ENCODE assay signal across 10 mouse cellular contexts in genomic region chr11:97967114-97967513, GRCm38 (mm10). TPM values are rescaled to one million over a fixed set of nuclear protein-coding genes. Genes with fewer than 3 reads are reported as not detected.
A peak's percentile ranks its signal among the peaks of the same experiment; 100 is the strongest.
DNase-seq lines count a peak whose midpoint lies in the region; ATAC-seq lines count a peak whose summit lies in the region.
"Had no signal": no experiment of that assay in that cellular context is flagged by ENCODE, and none has a peak within 500 bp of the region (broad histone marks: within the 10 kb centered on the region; RNA-seq: fewer than 3 reads in every experiment).

No protein-coding gene starts in this region.

- no peak for ATAC-seq in hindbrain, embryonic 13.5 days (ENCODE audit: low FRiP score)
- ATAC-seq in hindbrain, embryonic 11.5 days (ENCODE audit: low FRiP score) = no peak
- ATAC-seq: inflammation-experienced regulatory T-cells, adult 6 months had no signal

- no peak overlapping the region for H3K4me3 ChIP-seq in hindbrain, embryonic 13.5 days
- H3K4me3 ChIP-seq in hindbrain, embryonic 11.5 days (ENCODE audit: low read depth, low read length) = no peak overlapping the region
- H3K4me3 ChIP-seq: liver, embryonic 13.5 days had no signal

- DNase-seq in hindbrain, embryonic 11.5 days (ENCODE audit: low spot score) = no peak
- DNase-seq in 3134 (ENCODE audit: extremely low read depth, insufficient read length, low spot score) (peak; percentile 48), adipocyte (ENCODE audit: low spot score) (peak; percentile 41)
- DNase-seq in heart, adult 9 months (ENCODE audit: low spot score in 2 of 2) = peak; percentile 45 to 55
- no peak for DNase-seq in adrenal gland, postnatal 4 days (ENCODE audit: low spot score in 2 of 2)
- no peak for DNase-seq in thymus, postnatal 36 days
- DNase-seq: layer of hippocampus, postnatal 36 days; liver, embryonic 13.5 days had no signal

- H3K36me3 ChIP-seq in hindbrain, embryonic 13.5 days = no peaks in the 10 kb centered on the region
- H3K36me3 ChIP-seq in hindbrain, embryonic 11.5 days (ENCODE audit: control insufficient read depth, insufficient read depth, low read length) = no peaks in the 10 kb centered on the region
- H3K36me3 ChIP-seq: liver, embryonic 13.5 days had no signal

- peak overlapping the region; percentile 13; the same call in 1 of the 2 replicates for H3K9ac ChIP-seq in hindbrain, embryonic 13.5 days
- H3K9ac ChIP-seq in hindbrain, embryonic 11.5 days (ENCODE audit: low read depth, low read length) = no peak overlapping the region
- H3K9ac ChIP-seq: liver, embryonic 13.5 days had no signal

- WGBS in hindbrain, embryonic 13.5 days = 32% methylated on average over 2 of the region's 2 CpGs
- WGBS in hindbrain, embryonic 11.5 days = 30% methylated on average over 2 of the region's 2 CpGs

- 0 out of 2 replicates have a peak, but pooled peaks cover 4% of the 10 kb centered on the region for H3K27me3 ChIP-seq in hindbrain, embryonic 13.5 days
- no peaks in the 10 kb centered on the region for H3K27me3 ChIP-seq in hindbrain, embryonic 11.5 days (ENCODE audit: control insufficient read depth, insufficient read depth, low read length)

- H3K4me2 ChIP-seq in hindbrain, embryonic 13.5 days = no peak overlapping the region
- no peak overlapping the region for H3K4me2 ChIP-seq in hindbrain, embryonic 11.5 days (replicated peaks; ENCODE audit: low read depth, low read length)
- H3K4me2 ChIP-seq: liver, embryonic 13.5 days had no signal

- H3K27ac ChIP-seq in hindbrain, embryonic 13.5 days = peak overlapping the region; percentile 40; the same call in 1 of the 2 replicates
- no peak overlapping the region for H3K27ac ChIP-seq in hindbrain, embryonic 11.5 days (ENCODE audit: low read depth, low read length)
- H3K27ac ChIP-seq: liver, embryonic 13.5 days had no signal

- H3K4me1 ChIP-seq in hindbrain, embryonic 13.5 days (replicated peaks) = peaks cover 8% of the 10 kb centered on the region
- no peaks in the 10 kb centered on the region for H3K4me1 ChIP-seq in hindbrain, embryonic 11.5 days (replicated peaks; ENCODE audit: control insufficient read depth, insufficient read depth, low read length)
- H3K4me1 ChIP-seq: liver, embryonic 13.5 days had no signal

- H3K9me3 ChIP-seq in hindbrain, embryonic 13.5 days = no peaks in the 10 kb centered on the region
- H3K9me3 ChIP-seq in hindbrain, embryonic 11.5 days (ENCODE audit: control insufficient read depth, low read length) = no peaks in the 10 kb centered on the region
- H3K9me3 ChIP-seq: liver, embryonic 13.5 days had no signal

RNA-seq across cellular contexts. Expression of gene Plxdc1, which starts 19.1 kb away (rescaled TPM):
- polyA plus RNA-seq in hindbrain, embryonic 13.5 days (2015; fragmentation: Nextera tagmentation; extraction: Ambion mirVana) = 0.60 and 0.89 TPM in 2 replicates
- polyA plus RNA-seq in hindbrain, embryonic 11.5 days (2014; fragmentation: Nextera tagmentation; extraction: Ambion mirVana) = 0.18 and 0.28 TPM in 2 replicates
- total RNA-seq in adrenal gland, postnatal 4 days (2021) = 10 to 100 TPM; 12.5 to 13.3 TPM

RNA-seq across cellular contexts. Expression of gene Arl5c, which starts 28.9 kb away (rescaled TPM):
- polyA plus RNA-seq in hindbrain, embryonic 13.5 days (2015; fragmentation: Nextera tagmentation; extraction: Ambion mirVana) = 10.7 TPM in 2 replicates
- polyA plus RNA-seq in hindbrain, embryonic 11.5 days (2014; fragmentation: Nextera tagmentation; extraction: Ambion mirVana) = 9.5 and 10.2 TPM in 2 replicates
- total RNA-seq in adrenal gland, postnatal 4 days (2021) = 1 to 10 TPM; 1.6 to 1.9 TPM

RNA-seq across cellular contexts. Expression of gene Cacnb1, which starts 55.7 kb away (rescaled TPM):
- polyA plus RNA-seq in hindbrain, embryonic 13.5 days (2015; fragmentation: Nextera tagmentation; extraction: Ambion mirVana) = 51.6 and 57.4 TPM in 2 replicates
- 13.1 and 18.3 TPM in 2 replicates for polyA plus RNA-seq in hindbrain, embryonic 11.5 days (2014; fragmentation: Nextera tagmentation; extraction: Ambion mirVana)
- 10 to 100 TPM; 18.8 TPM for total RNA-seq in adrenal gland, postnatal 4 days (2021)

RNA-seq across cellular contexts. Expression of gene Rpl19, which starts 59.4 kb away (rescaled TPM):
- polyA plus RNA-seq in hindbrain, embryonic 13.5 days (2015; fragmentation: Nextera tagmentation; extraction: Ambion mirVana) = 689 and 706 TPM in 2 replicates
- 970 and 990 TPM in 2 replicates for polyA plus RNA-seq in hindbrain, embryonic 11.5 days (2014; fragmentation: Nextera tagmentation; extraction: Ambion mirVana)
- 1,000 to 10,000 TPM; 1,362 to 1,367 TPM for total RNA-seq in adrenal gland, postnatal 4 days (2021)

Comparison
In these comparisons a context has a peak if more than half of its experiments do, and no peak if none do; other contexts are left out.
1. DNase-seq: peak in 3134 (single experiment), adipocyte (single experiment) and heart, adult 9 months (2 of 2); none in hindbrain, embryonic 11.5 days (single experiment), adrenal gland, postnatal 4 days (0 of 2) and thymus, postnatal 36 days (0 of 2).